Mouse (Mus musculus): ENCODE data around the gene Mob3b.

Mob3b gene

GRCm38 (mm10) chr4:35115933-35116332 is 41.4 kb downstream of the Mob3b start:
- no peak for DNase-seq (ENCODE audit: extremely low read depth, low read depth, low spot score)

- no peak for DNase-seq (ENCODE audit: extremely low read depth, low read depth, low spot score)
Measured at GRCm38 (mm10) chr4:35114950-35115349, 42.3 kb downstream of the Mob3b start.

GRCm38 (mm10) chr4:35113516-35114248 is 43.6 kb downstream of the Mob3b start:
- no peak for DNase-seq (ENCODE audit: extremely low read depth, low read depth, low spot score)

GRCm38 (mm10) chr4:35112452-35112851 is 44.8 kb downstream of the Mob3b start:
- DNase-seq (ENCODE audit: extremely low read depth, low read depth, low spot score), result no peak

- no peak for DNase-seq (ENCODE audit: extremely low read depth, low read depth, low spot score)
Measured at GRCm38 (mm10) chr4:35105115-35105773, 52.0 kb downstream of the Mob3b start.

GRCm38 (mm10) chr4:35101201-35101600 is 56.1 kb downstream of the Mob3b start:
- DNase-seq (ENCODE audit: extremely low read depth, low read depth, low spot score), result no peak

- peak; percentile 33 for DNase-seq (ENCODE audit: extremely low read depth, low read depth, low spot score)
Measured at GRCm38 (mm10) chr4:35099865-35100780, 57.2 kb downstream of the Mob3b start.

GRCm38 (mm10) chr4:35099210-35099864 is 57.9 kb downstream of the Mob3b start:
- no peak for DNase-seq (ENCODE audit: extremely low read depth, low read depth, low spot score)

- no peak for DNase-seq (ENCODE audit: extremely low read depth, low read depth, low spot score)
Measured at GRCm38 (mm10) chr4:35098552-35098951, 58.7 kb downstream of the Mob3b start.

GRCm38 (mm10) chr4:35096226-35097175 is 60.8 kb downstream of the Mob3b start:
- DNase-seq (ENCODE audit: extremely low read depth, low read depth, low spot score), result no peak

- DNase-seq (ENCODE audit: extremely low read depth, low read depth, low spot score), result no peak
Measured at GRCm38 (mm10) chr4:35092457-35092856, 64.8 kb downstream of the Mob3b start.

GRCm38 (mm10) chr4:35091157-35091784 is 66.0 kb downstream of the Mob3b start:
- no peak for DNase-seq (ENCODE audit: extremely low read depth, low read depth, low spot score)

GRCm38 (mm10) chr4:35089321-35090316 is 67.7 kb downstream of the Mob3b start:
- peak; percentile 19 for DNase-seq (ENCODE audit: extremely low read depth, low read depth, low spot score)

GRCm38 (mm10) chr4:35086067-35086700 is 71.1 kb downstream of the Mob3b start:
- no peak for DNase-seq (ENCODE audit: extremely low read depth, low read depth, low spot score)

- DNase-seq (ENCODE audit: extremely low read depth, low read depth, low spot score), result no peak
Measured at GRCm38 (mm10) chr4:35084060-35084459, 73.2 kb downstream of the Mob3b start.

- no peak for DNase-seq (ENCODE audit: extremely low read depth, low read depth, low spot score)
Measured at GRCm38 (mm10) chr4:35082476-35083114, 74.7 kb downstream of the Mob3b start.

GRCm38 (mm10) chr4:35080285-35080684 is 77.0 kb downstream of the Mob3b start:
- no peak for DNase-seq (ENCODE audit: extremely low read depth, low read depth, low spot score)

All from fat pad, adult 2 months (tissue).